Mouse (Mus musculus) liver, postnatal 0 days (tissue): ENCODE data around the gene Proser2. TPM values are rescaled to one million over a fixed set of nuclear protein-coding genes. Genes with fewer than 3 reads are reported as not detected.
"Not testable (repeated sequence)": the region's sequence is repeated elsewhere in the genome, so short reads cannot be mapped to it uniquely, and the experiment has no call there.

Source experiments
- ATAC-seq: fragments of 200-750 bp; cut with Nextera tagmentation; 2 replicates; pipeline ENCODE4 v1.8.0; 2017; ENCODE audit warnings: mild to moderate bottlenecking, moderate library complexity
- DNase-seq: peaks from one replicate; pipeline ENCODE4 v3.0.0-alpha.2; 2016
- H3K27ac ChIP-seq: fragments of 300-500 bp; sonication (generic); 2 replicates; pipeline ENCODE4 v1.5.1; 2014; ENCODE audit warnings: antibody characterized with exemption, moderate library complexity, mild to moderate bottlenecking, low read depth
- H3K27me3 ChIP-seq: fragments of 300-500 bp; sonication (generic); 2 replicates; pipeline ENCODE4 v1.6.1; 2014; ENCODE audit warnings: low read length, control low read depth, mixed read lengths; ENCODE audit not compliant: insufficient read depth
- H3K36me3 ChIP-seq: fragments of 300-500 bp; sonication (generic); replicated peaks from 2 replicates; pipeline ENCODE4 v1.6.1; 2014; ENCODE audit warnings: mild to moderate bottlenecking, control low read depth, low read length, moderate library complexity, mixed read lengths; ENCODE audit not compliant: insufficient read depth
- H3K4me1 ChIP-seq: fragments of 300-500 bp; sonication (generic); 2 replicates; pipeline ENCODE4 v1.6.1; 2014; ENCODE audit warnings: antibody characterized with exemption, mild to moderate bottlenecking, control low read depth; ENCODE audit not compliant: insufficient read depth
- H3K4me2 ChIP-seq: fragments of 300-500 bp; sonication (generic); 2 replicates; pipeline ENCODE4 v1.6.1; 2014; ENCODE audit warnings: low read depth, mild to moderate bottlenecking, low read length, moderate library complexity, mixed read lengths
- H3K4me3 ChIP-seq: fragments of 300-500 bp; sonication (generic); 2 replicates; pipeline ENCODE4 v1.5.1; 2014; ENCODE audit warnings: low read depth, low read length
- H3K9ac ChIP-seq: fragments of 300-500 bp; sonication (generic); replicated peaks from 2 replicates; pipeline ENCODE4 v1.6.1; 2014; ENCODE audit warnings: mild to moderate bottlenecking, moderate library complexity
- H3K9me3 ChIP-seq: fragments of 300-500 bp; sonication (generic); 2 replicates; pipeline ENCODE4 v1.6.1; 2016; ENCODE audit warnings: mild to moderate bottlenecking, control low read depth, low read length, mixed read lengths
- CTCF ChIP-seq: sonication (generic); IDR thresholded peaks from 2 replicates; pipeline ENCODE4 v1.5.1; 2016; ENCODE audit warnings: antibody characterized with exemption, low read depth
- EP300 ChIP-seq: IDR thresholded peaks from 2 replicates; pipeline ENCODE4 v1.6.1; 2016; ENCODE audit warnings: antibody characterized with exemption, low read depth, mild to moderate bottlenecking
- WGBS: fragments of 180-500 bp; shearing (Covaris S2); extraction: QIAGEN DNeasy Blood & Tissue Kit; methylation state at CpG from one replicate; pipeline ENCODE4 v1.1.7; 2014; ENCODE audit not compliant: insufficient replicate concordance; 5-methylcytosine and 5-hydroxymethylcytosine counted together
- polyA plus RNA-seq: library from polyadenylated mRNA; unstranded; fragments of >200 nt; fragmentation: Nextera tagmentation; extraction: Ambion mirVana; gene quantifications from 2 replicates; pipeline ENCODE4 v1.2.1, GENCODE M21; 2015

Gene Proser2
- polyA plus RNA-seq, 1 experiment from 2014 or later, result 15.8 TPM

DNA sequence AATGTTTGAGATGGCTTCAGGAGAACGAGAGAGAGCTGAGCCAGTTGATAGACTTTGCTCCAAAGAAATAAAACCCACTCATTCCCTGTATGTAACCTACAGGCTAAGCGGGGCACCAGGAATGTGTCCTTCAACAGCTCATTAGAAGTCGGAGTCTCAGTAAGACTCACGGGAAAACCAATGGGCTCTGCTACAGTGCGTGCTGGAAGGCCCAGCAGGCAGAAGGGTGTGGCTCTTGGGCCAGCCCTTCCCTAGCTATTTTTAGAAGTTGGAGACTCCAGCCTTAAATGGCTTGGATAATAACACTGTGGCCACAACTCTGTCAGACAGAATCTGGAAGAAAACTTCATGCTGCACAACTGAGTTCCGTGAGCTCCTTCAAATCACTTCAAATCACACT lies 31.1 kb downstream of the Proser2 start:
- TF ChIP-seq CTCF, result no peak
- no peak for TF ChIP-seq EP300
- Histone ChIP-seq H3K27me3 (peaks cover 12% of the 10 kb centered on the region), H3K4me2 (no peak overlapping the region), H3K4me3 (no peak overlapping the region), H3K36me3 (no peaks in the 10 kb centered on the region; the same call in none of the 2 replicates), H3K4me1 (peaks cover 5% of the 10 kb centered on the region; the same call in 1 of the 2 replicates), H3K27ac (no peak overlapping the region), H3K9me3 (no peaks in the 10 kb centered on the region), H3K9ac (no peak overlapping the region)
- ATAC-seq (no peak), DNase-seq (no peak)
- 40% methylated on average over 6 of the region's 6 CpGs for WGBS

DNA sequence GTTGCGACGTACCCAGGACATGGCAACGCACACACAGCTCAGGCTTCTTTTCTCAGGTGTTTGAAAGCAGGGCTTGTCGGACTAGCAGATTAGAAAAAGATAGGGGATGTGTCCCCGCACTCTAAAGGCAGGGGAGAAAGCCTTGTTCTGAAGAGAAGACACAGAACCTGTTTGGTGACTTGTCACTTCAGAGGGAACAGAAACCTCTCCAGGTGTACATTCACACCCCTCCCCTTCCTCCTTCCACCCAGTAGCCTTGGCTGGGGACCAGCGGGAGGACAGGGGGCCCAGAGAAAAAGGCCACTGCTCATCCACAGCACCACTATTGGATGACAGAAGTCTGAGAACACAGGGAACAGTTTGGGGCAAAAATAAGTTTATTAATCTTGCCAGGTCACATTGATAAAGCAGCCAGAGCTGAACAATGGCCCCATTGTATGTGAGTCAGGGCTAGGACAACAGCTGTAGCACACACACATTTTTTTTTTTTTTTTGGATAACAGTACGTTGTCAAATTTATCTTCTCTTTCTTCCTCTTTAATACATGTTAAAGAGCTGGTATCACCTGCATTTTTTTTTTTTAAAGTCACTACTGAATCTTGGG lies 32.8 kb downstream of the Proser2 start:
- TF ChIP-seq EP300, result no peak
- TF ChIP-seq CTCF, result no peak
- Histone ChIP-seq H3K4me3 (no peak overlapping the region), H3K36me3 (no peaks in the 10 kb centered on the region; the same call in none of the 2 replicates), H3K9ac (no peak overlapping the region), H3K9me3 (no peaks in the 10 kb centered on the region), H3K4me1 (peaks cover 5% of the 10 kb centered on the region; the same call in 1 of the 2 replicates), H3K4me2 (no peak overlapping the region), H3K27me3 (peaks cover 12% of the 10 kb centered on the region), H3K27ac (no peak overlapping the region)
- 60% methylated on average over 7 of the region's 7 CpGs for WGBS
- DNase-seq, result no peak
- ATAC-seq, result no peak

DNA sequence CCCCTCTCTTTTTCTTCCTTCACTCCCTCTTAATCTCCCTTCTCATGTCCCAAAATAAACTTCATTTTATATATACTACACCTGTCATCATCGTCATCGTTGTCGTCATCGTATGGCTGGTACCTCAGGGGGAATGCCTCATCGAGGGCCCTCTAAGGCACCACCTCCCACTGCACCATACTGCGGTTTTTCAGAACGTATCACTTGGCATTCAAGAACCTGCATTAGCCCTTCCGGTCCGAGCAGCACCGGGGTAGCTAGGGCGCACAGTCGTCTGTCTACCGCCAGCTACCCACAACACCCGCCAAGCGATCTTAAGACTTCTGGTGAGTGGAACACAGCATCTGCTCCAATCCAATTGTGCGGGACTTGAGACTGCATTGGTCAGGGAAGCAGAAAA lies 40.1 kb downstream of the Proser2 start:
- ATAC-seq, H3K27me3 ChIP-seq, H3K36me3 ChIP-seq, H3K27ac ChIP-seq, H3K9ac ChIP-seq, H3K9me3 ChIP-seq, H3K4me2 ChIP-seq, DNase-seq, H3K4me3 ChIP-seq, H3K4me1 ChIP-seq: not testable (repeated sequence)
- 77% methylated on average over 16 of the region's 16 CpGs for WGBS

DNA sequence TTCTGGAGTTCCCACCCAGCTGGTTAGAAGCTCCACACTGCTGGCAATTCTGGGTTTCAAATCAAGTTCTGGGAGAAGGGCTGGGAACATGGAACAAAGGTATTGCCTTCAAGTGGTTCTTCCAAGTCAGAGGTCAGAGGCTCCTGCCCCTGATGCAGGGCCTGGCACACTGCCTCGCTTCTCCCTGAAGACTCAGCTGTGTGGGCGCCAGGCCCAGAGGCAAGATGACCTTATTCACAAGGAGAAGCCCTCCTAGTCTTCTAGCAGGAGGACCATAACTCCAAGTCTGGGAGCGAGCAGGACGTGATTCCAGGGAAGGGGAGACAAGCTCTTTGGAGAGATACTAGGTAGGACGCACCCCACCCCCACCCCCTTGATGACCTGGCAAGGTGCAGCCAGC lies 42.9 kb downstream of the Proser2 start:
- Histone ChIP-seq H3K27ac (no peak overlapping the region), H3K4me3 (no peak overlapping the region), H3K4me2 (no peak overlapping the region), H3K9me3 (no peaks in the 10 kb centered on the region), H3K4me1 (no peaks in the 10 kb centered on the region; the same call in 1 of the 2 replicates), H3K9ac (no peak overlapping the region), H3K27me3 (no peaks in the 10 kb centered on the region), H3K36me3 (no peaks in the 10 kb centered on the region)
- ATAC-seq (no peak), DNase-seq (no peak)
- no peak for TF ChIP-seq EP300
- WGBS, result 84% methylated on average over 5 of the region's 5 CpGs

DNA sequence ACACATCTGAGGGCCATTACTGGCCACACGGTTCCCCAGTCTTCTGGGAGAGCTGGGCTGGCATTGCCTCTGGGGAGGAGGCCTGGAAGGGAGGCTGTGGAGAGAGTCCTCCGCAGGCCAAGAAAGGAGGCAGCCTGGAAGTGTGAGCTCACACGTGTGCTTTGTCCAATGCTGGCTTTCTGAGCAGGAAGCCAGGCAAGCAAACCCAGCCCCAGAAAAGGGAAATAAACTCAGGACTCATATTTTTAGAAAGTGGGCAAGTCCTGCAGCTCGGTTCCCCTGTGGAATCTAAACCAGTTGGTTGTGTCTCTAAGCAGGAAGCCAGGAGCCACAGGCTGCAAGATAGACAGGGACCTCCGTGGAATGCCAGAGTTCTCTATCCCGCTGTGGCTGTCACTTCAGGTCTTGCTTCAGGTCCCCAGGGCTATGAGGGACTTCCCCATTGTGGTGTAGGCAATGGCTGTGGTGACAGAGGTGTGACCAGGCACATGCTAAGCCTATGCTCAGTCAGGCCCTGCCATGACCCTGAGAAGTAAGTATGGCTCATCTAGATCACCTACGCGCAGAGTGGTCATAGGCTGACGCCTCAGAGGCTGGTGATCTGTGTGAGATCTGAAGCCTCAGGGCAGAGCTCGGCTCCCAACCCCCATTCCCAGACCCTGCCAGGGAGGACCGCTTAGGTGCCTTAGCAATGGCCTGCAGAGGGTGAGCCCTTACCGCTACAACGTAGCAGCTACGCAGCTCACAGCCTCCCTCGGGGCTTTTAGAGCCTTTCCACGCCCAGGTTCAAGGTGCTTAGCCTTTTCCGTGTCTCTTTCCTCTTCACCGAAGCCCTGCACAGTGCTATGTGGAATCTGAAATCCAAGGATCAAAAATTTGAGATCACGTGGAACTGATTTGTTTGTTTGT lies 44.1 kb downstream of the Proser2 start:
- H3K4me1 ChIP-seq, result no peaks in the 10 kb centered on the region; the same call in 1 of the 2 replicates
- no peak overlapping the region for H3K27ac ChIP-seq
- 60% methylated on average over 19 of the region's 19 CpGs for WGBS
- TF ChIP-seq CTCF (no peak), EP300 (no peak)
- H3K4me2 ChIP-seq, result no peak overlapping the region
- H3K27me3 ChIP-seq, result no peaks in the 10 kb centered on the region
- H3K9me3 ChIP-seq, result no peaks in the 10 kb centered on the region
- DNase-seq, result peak; percentile 27
- peak; percentile 36; the same call in 1 of the 2 replicates for ATAC-seq
- no peak overlapping the region for H3K4me3 ChIP-seq
- no peak overlapping the region for H3K9ac ChIP-seq
- H3K36me3 ChIP-seq, result no peaks in the 10 kb centered on the region

DNA sequence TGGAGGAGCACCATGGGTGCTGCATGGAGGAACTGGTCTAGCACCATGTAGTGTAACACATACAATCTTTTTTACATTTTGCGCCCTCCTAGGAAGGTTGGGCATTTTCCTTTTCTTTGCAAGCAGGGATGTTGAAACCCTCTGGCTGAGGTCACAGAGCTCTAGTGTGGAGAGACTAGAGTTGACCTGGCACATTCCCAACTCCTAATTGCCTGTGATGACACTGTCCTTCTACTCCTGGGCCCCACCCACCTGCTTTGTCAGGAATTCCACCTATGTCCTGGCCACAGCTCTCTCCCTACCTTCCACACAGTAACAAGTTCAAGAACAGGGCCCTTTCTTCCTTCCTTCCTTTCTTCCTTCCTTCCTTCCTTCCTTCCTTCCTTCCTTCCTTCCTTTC lies 46.3 kb downstream of the Proser2 start:
- Histone ChIP-seq H3K4me1 (no peaks in the 10 kb centered on the region; the same call in 1 of the 2 replicates), H3K36me3 (no peaks in the 10 kb centered on the region), H3K4me2 (no peak overlapping the region), H3K27ac (no peak overlapping the region), H3K9me3 (no peaks in the 10 kb centered on the region), H3K27me3 (no peaks in the 10 kb centered on the region), H3K4me3 (no peak overlapping the region), H3K9ac (no peak overlapping the region)
- TF ChIP-seq CTCF, result no peak
- no peak for TF ChIP-seq EP300
- no peak for DNase-seq
- peak; percentile 50; the same call in 1 of the 2 replicates for ATAC-seq
- WGBS, result 86% methylated on average over 1 of the region's 1 CpGs
